Mouse (Mus musculus): ENCODE results near the gene Aes.

Aes gene

DNA sequence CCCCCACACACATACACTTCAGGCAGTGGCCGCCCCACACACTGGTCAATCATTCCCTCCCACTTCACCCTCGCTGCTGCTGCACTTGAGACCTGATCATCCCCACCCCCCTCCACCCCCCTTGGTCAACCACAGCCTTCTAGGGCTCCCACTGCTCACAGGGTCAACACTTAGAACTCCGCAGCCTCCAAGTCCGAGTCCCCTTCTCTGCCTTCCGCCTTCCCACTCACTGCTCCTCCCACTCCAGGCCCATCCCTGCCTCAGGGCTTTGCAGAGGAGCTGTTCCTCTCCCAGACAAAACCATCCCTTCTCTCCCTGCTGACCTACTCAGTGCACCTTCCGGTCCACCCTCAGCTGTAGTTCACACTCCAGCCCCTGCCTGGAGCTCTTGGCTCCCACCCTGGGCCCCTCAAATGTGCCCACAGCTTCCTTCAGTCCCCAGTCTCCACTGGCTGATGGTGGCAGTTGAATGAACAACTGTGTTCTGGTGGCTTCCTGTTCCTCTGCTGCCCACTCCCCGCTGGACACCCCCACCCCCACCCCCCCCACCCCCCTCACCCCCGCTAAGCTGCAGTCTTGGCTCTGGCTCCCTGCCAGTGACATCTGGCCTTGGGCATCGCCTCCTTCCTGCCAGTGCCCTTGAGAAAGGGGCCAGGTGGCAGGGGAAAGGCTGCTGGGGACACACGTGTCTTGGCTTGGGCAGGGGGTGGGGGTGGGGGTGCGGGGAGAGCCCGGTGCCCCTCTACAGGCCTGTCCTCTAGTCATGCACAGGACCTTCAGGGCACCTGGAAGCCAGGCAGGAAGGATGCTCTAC lies 38.1 kb downstream of the Aes start:
- peak; percentile 54 to 63 for DNase-seq (ENCODE audit: low spot score in 2 of 2)

GRCm38 (mm10) chr10:81598342-81598741 lies 39.1 kb downstream of the Aes start:
- DNase-seq (ENCODE audit: low spot score in 2 of 2) = no peak

DNA sequence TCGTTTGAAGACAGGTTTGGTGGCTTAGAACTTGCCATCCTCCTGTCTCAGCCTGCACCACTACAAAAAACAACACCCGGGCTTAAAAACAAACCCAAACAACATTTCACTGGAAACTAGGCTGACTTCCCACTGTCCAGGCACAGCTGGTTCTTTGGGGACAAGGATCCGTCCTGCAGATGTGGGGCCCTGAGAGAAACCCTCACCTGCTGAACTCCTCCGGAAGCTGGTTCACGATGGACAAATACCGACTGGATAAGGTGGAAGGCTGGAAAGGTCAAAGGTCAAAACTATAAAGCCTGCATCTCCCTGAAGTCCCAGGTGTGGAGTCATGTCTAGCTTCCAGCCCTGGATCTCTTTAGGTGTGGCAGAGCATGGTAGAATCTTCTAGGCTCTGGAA lies 39.6 kb downstream of the Aes start:
- DNase-seq (ENCODE audit: low spot score in 2 of 2) = no peak

- no peak for DNase-seq (ENCODE audit: low spot score in 2 of 2)
Measured at GRCm38 (mm10) chr10:81599630-81600029, 40.3 kb downstream of the Aes start.

GRCm38 (mm10) chr10:81600096-81600495 lies 40.8 kb downstream of the Aes start:
- DNase-seq (ENCODE audit: low spot score in 2 of 2) = no peak

DNA sequence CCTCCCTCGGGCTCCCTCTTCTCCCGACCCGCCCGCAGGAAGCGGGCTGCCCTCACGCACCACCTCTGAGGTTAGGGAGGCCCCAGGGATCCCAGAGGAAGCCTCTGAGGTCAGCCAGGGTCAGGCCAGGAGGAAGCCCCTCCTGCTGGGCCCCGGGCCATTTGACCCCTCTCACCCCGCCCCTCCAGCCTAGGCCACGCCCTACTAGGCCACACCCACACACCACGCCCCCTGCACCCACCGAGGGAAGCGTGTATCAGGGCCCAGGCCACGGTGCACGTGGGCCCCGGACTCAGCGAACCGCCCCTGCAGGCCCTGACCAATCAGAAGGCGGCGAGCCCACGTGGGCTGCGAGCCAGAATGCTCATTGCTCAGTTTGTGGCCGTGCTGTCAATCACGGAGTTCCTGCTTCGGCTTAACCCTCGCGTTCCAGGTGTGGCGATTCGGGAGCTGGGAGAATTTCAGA lies 41.5 kb downstream of the Aes start, which contains the start of gene Tle6:
Gene Tle6, minus strand, starts transcription at position 336 of the 466 bp plus-strand sequence.
- DNase-seq (ENCODE audit: low spot score in 2 of 2) = peak; percentile 93 to 94

DNA sequence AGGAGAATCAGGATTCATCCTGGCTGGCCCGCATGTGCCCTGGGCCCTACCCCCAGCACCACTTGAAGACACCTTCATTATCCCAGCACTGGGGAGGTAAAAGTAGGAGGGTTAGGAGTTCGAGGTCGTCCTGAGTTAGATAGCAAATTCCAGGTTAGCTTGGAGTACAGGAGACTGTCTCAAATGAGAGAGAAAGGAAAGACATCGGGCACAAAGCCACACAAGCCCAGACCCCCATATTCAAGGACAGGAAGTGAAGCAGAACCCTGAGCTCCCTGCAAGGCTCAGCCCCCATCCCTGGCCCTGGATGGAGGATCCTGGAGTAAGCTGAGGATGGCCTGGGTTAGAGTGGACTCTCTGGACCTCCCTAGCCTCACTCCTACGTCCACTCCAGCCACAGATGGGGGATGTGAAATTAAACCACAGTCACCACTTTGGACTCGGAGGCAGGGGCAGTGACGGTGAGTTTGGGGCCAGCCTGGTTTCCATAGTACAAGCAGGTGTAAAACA lies 42.2 kb downstream of the Aes start:
- DNase-seq (ENCODE audit: low spot score in 2 of 2) = no peak

DNA sequence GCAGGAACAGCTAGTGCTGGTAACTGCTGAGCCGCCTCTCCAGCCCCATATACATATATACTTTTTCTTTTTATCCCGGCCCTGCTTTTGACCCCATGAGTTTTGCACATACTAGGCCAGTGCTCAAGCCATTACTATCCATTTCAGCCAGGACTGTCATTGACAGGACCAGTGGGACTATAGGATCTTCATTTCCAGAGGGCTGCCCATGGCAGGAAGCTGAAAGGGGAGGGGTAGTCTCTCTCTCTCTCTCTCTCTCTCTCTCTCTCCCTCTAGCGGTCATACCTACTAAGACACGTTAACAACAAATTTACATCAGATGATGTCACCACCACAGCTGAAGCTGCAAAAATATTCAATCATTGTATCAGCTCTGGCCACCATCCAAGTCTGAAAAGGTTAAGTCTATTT lies 43.5 kb downstream of the Aes start:
- peak; percentile 24 to 40 for DNase-seq (ENCODE audit: low spot score in 2 of 2)

DNA sequence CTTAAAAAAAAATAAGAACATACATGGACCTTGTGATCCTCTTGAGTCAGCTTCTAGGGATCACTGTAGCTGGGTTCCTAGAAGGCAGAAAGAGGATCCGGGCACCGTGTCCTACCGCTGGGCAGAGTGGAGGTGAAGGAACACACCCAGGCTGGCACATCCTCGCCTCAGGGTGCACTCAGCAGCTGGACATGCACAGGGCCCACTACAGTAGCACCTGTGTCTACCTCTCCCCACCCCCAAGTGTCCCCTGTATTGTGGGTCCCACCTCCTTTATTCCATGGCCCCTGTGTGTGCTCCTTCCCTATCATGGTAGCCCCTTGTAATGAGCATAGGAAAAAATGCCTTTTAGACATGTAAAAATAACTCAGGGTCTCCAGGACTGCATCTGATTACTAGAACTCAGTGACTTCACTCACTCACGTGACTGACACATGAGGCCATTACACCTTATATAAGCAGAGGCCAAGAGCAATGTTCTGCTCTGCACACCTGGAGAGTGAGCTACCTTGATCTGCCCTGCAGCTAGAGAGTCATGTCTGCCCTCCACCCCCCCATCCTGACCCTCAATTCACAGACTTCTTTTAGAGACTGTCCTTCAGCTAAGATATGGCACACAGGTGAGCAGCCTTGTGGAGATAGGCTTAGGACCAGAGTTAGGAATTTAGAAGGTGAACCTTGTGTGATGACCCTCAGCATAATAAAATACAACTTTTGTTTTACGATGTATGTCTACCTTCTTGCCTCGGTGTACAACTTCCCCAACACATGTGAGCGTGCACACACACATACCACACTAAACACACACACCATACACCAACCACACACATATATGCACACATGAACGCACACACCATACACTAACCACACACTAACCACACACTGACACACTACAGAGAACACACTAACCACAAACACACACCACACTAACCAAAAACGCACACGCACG lies 45.0 kb downstream of the Aes start:
- DNase-seq (ENCODE audit: low spot score in 2 of 2) = no peak

- DNase-seq (ENCODE audit: low spot score in 2 of 2) = peak; percentile 73 to 88
Measured at GRCm38 (mm10) chr10:81604968-81605665, 45.8 kb downstream of the Aes start.

GRCm38 (mm10) chr10:81605666-81605973 lies 46.3 kb downstream of the Aes start:
- DNase-seq (ENCODE audit: low spot score in 2 of 2) = no peak

DNA sequence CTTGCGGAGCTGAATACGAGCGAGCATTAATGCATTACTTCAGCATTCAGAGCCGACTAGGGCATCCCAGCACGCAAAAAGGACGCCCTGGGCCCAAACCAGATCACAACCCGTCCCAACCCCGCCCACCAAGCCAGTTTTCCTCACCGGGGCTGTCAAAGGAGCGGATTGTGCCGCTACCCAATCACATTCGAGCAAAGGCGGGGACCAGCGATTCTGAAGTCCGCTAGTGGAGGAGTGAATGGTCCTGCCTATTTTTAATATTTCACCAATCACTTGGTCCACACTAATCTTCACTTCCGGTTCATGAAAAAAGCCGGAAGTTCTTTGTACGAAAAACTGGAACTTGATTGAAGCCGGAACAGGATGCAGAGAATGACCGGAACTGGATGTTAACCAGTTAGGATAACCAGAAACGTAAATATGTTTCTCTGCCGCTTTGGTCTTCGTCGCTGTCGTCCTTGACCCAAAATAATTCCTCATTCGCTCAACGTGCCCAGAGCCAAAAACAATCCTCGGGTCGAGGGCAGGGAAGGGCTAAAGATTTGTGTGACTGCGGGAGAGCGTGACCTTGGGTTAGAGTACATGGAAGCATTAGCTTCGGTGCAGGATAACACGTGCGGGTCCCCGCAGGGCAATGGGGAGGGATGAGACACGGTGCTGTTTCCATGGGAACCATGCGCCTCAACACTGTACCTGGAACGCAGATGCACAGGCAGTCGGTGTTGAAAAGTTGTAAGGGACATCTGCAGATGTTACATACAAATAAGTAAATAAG lies 46.9 kb downstream of the Aes start, which contains the start of gene BC025920:
Gene BC025920, plus strand, starts transcription at position 297 of the 778 bp plus-strand sequence.
- DNase-seq (ENCODE audit: low spot score in 2 of 2) = peak; percentile 98 to 99

DNA sequence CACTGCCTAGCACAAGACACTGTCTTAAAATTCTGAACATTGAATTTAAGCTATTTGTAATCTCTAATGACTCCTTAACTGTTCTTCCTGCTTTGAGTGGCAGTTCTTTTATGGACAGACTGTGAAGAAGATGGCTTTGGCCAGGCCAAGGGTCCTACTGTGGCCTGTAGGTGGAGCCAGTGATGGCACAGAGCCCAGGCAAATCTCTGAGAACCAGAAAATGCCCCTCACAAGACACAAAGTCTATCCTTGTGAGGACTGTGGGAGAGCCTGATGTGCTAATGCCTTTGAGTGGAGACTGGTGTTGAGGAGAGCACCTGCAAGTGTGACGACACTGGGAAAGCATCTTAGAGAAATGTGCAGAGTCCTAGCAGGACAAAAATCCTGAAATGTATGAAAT lies 49.0 kb downstream of the Aes start:
- DNase-seq (ENCODE audit: low spot score in 2 of 2) = no peak

DNA sequence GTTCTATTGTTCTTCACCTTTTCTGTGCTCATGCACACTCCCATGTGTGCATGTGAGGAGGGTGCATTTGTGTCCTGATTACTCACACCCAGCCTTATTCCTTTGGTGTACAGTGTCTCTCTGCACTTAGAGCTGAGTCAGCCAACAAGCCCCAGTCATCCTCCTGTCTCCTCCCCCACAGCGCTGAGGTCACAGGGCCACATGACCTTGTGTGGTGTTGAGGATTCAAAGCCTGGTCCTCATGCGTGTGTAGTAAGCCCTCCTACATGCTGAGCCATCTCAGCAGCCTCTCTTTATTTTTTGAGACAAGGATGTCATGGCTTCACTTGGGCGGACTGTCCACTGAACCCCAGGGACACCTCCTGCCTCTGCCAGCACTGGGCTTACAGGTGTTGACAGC lies 53.5 kb downstream of the Aes start:
- no peak for DNase-seq (ENCODE audit: low spot score in 2 of 2)

DNA sequence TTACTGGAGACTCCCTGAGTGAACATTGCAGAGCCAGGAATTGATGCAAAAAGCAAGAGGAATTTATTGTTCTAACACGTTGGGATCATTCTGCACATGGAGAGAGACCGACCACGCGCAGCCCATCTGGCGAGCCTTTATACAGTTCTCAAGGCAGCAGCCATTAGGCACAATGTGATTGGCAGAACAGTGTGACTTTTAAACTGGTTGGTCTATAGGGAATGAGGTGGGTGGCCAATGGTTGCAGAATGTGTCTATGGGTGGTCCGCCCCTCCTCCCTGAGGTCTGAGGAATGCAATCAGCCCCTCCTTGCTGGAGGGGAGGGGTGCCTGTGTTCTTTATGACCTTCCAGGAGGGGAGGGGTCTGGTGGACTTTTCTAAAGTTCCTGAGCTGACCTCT lies 56.2 kb downstream of the Aes start:
- no peak for DNase-seq (ENCODE audit: low spot score in 2 of 2)

All from heart, adult 9 months (tissue).